Mouse (Mus musculus) embryonic fibroblast, embryonic 13.5 days (primary cell): ENCODE data around the gene Hmgn5. TPM values are rescaled to one million over a fixed set of nuclear protein-coding genes. Genes with fewer than 3 reads are reported as not detected.

ENCODE experiments used
- H3K27ac ChIP-seq: 2 replicates; pipeline ENCODE4 v1.5.1; 2012; ENCODE audit warnings: low read length, control low read depth, inconsistent platforms; ENCODE audit not compliant: insufficient read depth
- H3K4me1 ChIP-seq: 2 replicates; pipeline ENCODE4 v1.6.1; 2011; ENCODE audit warnings: low read length; ENCODE audit not compliant: control insufficient read depth, insufficient read depth
- H3K4me3 ChIP-seq: 2 replicates; pipeline ENCODE4 v1.5.1; 2011; ENCODE audit warnings: mild to moderate bottlenecking, control low read depth, low read length; ENCODE audit not compliant: insufficient read depth
- CTCF ChIP-seq: IDR thresholded peaks from 2 replicates; pipeline ENCODE4 v1.5.1; 2011; ENCODE audit warnings: mild to moderate bottlenecking, control low read depth, low read length, moderate library complexity, borderline replicate concordance; ENCODE audit not compliant: insufficient read depth
- POLR2A ChIP-seq: IDR thresholded peaks from 2 replicates; pipeline ENCODE4 v1.6.1; 2011; ENCODE audit warnings: low read depth, mild to moderate bottlenecking, control low read depth, low read length, moderate library complexity
- polyA plus RNA-seq: library from polyadenylated mRNA; stranded (reverse); fragments of >200 nt; gene quantifications from 2 replicates; pipeline ENCODE4 v1.2.4, GENCODE M21; 2011; ENCODE audit warnings: low read depth; ENCODE audit not compliant: missing spikeins, insufficient read length

Hmgn5 gene
- polyA plus RNA-seq, result 7.2 and 9.7 TPM in 2 replicates

DNA sequence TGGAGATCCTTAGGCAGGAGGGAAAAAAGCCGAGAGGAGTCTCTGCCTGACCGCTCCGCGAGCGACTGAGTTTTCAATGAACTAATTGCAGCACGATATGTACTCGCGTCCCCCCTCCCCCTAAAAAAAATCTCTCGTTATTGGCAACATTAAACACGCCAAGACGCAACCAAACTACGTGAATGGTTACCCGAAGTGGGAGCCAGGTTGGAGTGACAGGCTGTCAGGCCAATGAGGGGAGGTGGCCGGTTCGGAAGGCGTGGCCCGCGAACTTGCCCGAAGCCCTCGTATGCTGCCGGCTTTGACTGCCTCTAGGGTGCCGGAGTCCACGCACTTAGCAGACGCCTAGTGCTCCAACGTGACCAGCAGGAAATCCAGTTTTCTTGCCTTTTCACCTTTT, at the start of gene Hmgn5:
Hmgn5 (minus strand) TSS at position 122 of the 400 bp plus-strand sequence.
- Histone ChIP-seq H3K4me3 (peak within 1 kb of the TSS; percentile 56), H3K27ac (no peak within 1 kb of the TSS), H3K4me1 (no peaks in the 10 kb centered on the region)
- TF ChIP-seq CTCF, result no peak
- TF ChIP-seq POLR2A, result peak; percentile 66

DNA sequence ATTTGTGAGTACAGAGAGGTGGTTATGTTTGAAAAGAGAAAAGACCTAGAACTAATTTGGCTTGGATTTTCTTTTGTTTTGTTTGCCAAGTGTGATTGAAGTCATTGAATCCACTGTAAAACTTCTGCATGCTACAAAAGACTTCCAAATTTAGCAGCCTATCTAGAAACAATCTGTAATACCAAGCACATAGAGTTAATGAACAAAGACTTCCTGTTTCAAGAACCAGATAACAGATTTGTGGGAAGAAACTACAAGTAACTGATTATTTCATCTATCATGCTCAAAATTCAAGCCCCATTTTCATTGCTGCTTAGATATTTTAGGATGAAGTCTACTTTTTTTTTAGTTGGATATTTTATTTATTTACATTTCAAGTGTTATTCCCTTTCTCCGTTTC, 34.6 kb upstream of the Hmgn5 start:
- Histone ChIP-seq H3K27ac (no peak overlapping the region), H3K4me3 (no peak overlapping the region), H3K4me1 (no peaks in the 10 kb centered on the region)
- TF ChIP-seq POLR2A, result no peak
- TF ChIP-seq CTCF, result no peak

DNA sequence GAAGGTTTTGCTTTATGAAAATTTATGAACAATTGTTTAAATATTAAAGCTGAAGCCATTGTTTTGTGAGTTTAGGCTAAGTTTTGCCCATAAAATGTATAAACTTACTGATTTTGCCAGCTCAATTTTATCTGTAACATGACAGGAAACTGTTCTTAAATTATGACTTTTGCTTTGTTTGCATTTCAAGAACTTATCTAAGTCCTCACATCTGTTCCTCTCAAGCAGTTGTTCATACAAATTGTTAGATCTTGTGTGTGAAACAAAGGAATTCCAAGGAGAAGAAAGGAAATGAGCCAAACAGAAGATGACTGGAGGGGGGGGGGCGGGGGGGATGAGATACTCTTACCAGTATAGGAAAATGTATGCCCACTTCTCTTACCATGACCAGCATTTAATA, 13.0 kb upstream of the Hmgn5 start:
- Histone ChIP-seq H3K27ac (no peak overlapping the region), H3K4me1 (no peaks in the 10 kb centered on the region), H3K4me3 (no peak overlapping the region)
- TF ChIP-seq POLR2A (no peak), CTCF (no peak)

DNA sequence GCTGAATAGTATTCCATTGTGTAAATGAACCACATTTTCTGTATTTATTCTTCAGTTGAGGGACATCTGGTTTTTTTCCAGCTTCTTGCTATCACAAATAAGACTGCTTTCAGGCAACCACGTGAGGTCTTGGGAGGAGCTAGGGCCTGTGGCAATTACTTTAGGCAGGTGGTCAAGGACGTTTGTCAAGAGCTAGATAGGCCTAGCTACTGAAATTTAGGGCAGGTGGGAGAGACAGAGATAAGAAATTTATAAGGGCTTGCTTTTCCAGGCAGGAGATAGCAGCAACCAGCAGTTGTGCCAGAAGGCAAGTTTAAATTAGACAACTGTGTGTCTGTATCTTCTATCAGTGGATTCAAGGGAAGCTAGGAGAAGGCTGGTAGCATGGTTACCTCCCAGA, 7.7 kb upstream of the Hmgn5 start:
- Histone ChIP-seq H3K4me1 (no peaks in the 10 kb centered on the region), H3K4me3 (no peak overlapping the region), H3K27ac (no peak overlapping the region)
- TF ChIP-seq POLR2A, result no peak
- TF ChIP-seq CTCF, result no peak

DNA sequence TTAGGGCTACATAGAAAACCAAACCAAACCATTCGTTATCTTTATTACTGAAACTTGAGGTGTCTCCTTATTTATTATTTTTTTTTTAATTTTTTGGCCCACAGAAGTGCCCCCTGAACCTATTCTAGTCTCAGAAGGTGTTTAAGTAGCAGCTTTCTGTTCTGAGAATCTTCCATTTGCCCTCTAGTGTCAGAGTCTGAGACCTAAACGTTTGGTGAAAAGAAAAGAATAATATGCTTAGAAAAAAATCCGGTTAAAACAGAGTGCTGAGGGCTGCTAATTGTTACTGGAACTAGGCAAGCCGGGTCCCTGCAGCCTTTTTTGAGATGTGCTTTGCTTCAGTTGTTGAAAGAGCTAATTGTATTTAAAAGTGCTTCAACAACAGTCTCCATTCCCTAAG, 962 bp upstream of the Hmgn5 start:
- TF ChIP-seq POLR2A, result no peak
- TF ChIP-seq CTCF, result no peak
- H3K27ac ChIP-seq, result no peak overlapping the region
- no peaks in the 10 kb centered on the region for H3K4me1 ChIP-seq
- H3K4me3 ChIP-seq, result no peak overlapping the region

DNA sequence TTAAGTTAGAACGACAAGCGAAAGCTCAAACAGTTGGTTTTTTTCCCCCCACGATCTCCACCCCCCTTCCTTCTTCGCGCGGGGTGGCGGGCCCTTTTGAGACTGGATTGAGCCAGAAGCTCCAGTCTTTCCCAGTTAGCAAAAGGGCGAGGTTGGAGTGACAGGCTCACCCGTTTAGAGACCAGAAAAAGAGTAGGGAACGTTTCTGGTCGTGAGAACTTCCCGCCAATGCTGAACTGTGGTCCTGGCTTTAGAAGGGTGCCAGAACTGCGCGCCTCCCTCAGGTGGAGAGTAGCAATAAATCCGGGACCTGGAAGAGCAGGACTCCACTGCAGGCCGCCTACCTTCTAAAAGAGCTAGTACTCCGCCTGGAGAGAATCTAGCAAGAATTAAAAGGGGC, 482 bp upstream of the Hmgn5 start:
- TF ChIP-seq CTCF, result no peak
- TF ChIP-seq POLR2A, result no peak
- Histone ChIP-seq H3K27ac (no peak overlapping the region), H3K4me1 (no peaks in the 10 kb centered on the region), H3K4me3 (peak overlapping the region; percentile 54)

DNA sequence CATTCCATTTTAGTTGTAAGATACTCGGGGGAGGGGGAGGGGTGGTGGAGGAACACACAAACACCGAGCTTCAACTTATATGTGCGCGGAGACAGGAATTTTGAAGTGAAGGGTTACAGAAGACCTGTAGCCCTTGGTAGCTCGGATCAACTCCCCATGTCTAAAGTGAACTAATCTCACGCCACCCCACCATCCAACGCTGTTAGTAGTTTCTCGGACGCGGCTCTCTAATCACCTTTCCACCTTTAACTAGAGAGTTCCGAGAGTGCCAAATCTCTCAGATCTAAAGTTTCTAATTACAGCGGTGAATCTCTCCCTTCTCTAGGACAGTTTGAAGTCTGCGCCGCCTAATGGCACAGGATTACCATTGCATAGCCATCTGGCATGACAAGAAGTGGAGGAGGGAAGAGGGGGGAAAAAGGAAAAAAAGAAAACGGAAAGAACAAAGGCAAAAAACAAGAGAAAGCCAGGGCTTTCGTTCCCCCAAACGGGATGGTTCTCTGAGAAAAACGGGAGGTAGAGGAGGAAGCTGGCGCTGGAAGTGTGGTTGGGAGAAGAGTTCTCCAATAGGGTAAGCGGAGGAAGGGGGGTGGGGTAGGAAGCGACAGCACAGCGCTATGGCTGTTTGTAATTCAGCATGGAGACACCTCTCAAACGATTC, 703 bp downstream of the Hmgn5 start:
- no peaks in the 10 kb centered on the region for H3K4me1 ChIP-seq
- no peak for TF ChIP-seq POLR2A
- TF ChIP-seq CTCF, result 0 out of 2 replicates have a peak, but pooled peaks have one; percentile 6
- H3K27ac ChIP-seq, result no peak overlapping the region
- H3K4me3 ChIP-seq, result peak overlapping the region; percentile 56

DNA sequence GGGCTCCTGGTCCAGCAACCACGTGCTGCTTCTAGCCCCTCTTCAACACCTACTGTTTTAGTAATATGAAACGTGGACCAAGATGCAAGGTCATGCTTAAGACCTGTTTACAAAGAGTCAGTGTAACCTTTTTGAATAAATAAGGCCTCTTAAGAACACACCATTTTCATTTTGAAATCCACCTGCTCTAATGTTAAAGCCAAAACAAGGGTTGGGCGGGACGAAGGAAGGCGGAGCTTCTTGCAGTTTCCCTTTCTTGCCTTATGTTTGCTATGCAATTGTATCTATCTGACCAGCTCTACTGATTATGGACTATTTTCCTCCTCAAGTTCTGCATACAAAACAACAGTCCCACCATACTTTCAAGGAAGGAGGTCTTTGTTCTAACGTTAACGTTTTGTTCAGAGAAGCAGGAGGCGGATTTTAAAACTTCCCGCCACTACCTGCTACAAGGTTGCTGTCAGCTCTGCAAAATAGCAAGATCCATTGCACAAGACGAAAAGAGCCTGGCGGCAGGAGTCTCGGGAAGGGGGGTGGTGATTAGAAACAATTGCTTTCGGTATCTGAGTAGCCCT, 1.5 kb downstream of the Hmgn5 start:
- peak overlapping the region; percentile 56 for H3K4me3 ChIP-seq
- no peak overlapping the region for H3K27ac ChIP-seq

DNA sequence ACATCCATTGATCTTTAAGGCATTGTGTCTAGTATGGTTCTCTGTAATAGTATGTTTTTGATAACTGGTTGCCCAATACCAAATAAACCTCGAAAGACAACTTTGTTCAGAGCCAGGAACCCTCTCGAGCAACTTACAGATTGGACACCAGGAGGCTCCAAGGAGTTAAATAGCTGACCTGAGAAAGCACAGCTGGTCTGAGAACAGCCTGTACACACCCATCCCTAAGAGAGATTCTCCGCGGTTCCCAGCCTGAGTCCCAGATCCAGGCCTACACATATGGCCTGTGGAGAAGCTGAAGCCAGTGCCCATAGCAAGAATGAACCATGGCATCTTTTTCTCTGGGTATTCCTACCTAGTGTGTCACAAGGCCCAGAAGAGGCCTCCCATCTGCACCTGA, 11.9 kb downstream of the Hmgn5 start:
- TF ChIP-seq POLR2A (no peak), CTCF (no peak)
- Histone ChIP-seq H3K27ac (no peak overlapping the region), H3K4me3 (no peak overlapping the region), H3K4me1 (no peaks in the 10 kb centered on the region)

More for the DNA sequence above, 1.5 kb downstream of the Hmgn5 start:
- no peaks in the 10 kb centered on the region for H3K4me1 ChIP-seq
- no peak for TF ChIP-seq POLR2A
- TF ChIP-seq CTCF, result no peak

Other genes with a start within 250 kb of the Hmgn5 start
- 9.8 and 11.1 TPM in 2 replicates for gene Brwd3, start 179.0 kb downstream of the Hmgn5 start, polyA plus RNA-seq
- 332 and 399 TPM in 2 replicates for gene Sh3bgrl, start 82.0 kb upstream of the Hmgn5 start, polyA plus RNA-seq
- 0.30 TPM in 1 of 2 replicates, not detected in the other for gene Gm6377, start 183.4 kb upstream of the Hmgn5 start, polyA plus RNA-seq